Mouse (Mus musculus): ENCODE measurements around the gene Ccnl2.

Gene Ccnl2

DNA sequence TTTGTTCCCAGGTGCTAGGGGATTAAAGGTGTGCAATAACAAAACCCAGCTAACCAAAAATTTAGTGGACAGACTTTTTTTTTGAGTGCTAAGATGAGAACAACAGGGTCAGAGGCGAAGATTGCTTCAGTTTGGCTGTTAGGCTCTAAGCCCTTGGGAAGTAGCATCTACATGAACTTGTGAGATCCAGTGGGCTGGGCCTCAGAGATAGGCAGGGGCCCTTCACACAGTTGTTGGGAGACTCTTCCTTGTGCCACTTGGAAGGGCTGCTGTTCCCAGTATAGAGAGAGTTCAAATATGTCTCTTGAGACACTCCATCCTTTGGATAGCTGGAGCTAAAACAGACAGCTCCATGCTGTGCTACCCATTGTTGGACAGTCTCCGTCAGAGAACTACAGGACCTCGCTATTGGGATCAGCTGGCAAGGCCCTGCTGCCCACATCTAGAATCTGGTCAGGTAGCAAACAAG, 22.2 kb upstream of the Ccnl2 start, which contains the start of gene Ankrd65:
Gene Ankrd65 (plus strand): TSS at position 419 of the 469 bp plus-strand sequence.
- DNase-seq (ENCODE audit: low spot score), result no peak

DNA sequence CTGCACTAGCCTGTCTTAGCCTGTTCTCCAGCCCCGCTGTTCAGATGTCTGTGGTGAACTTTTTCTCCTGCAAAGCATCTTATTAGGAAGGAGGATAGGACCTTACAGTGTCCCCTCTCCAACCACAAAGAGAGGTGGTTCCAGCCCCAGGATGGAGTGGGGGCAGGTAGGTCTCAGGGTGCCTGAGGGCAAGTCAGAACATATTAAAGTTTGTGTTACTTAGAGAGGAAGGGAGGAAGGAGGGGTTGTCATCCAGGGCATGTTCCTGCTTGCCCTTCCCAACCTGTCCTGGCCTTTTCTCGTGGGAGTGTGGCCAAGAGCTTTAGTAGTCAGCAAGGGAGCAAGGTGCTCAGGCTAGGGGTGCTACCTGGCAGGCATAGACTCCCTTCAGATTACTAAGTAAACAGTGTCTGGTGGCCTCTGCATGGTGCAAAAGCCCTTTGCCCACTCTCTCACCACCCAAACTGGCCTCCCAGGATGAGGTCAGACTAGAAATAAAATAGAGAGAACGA, 21.6 kb upstream of the Ccnl2 start:
- no peak for DNase-seq (ENCODE audit: low spot score)

GRCm38 (mm10) chr4:155791240-155791933, 20.9 kb upstream of the Ccnl2 start:
- DNase-seq (ENCODE audit: low spot score), result no peak

DNA sequence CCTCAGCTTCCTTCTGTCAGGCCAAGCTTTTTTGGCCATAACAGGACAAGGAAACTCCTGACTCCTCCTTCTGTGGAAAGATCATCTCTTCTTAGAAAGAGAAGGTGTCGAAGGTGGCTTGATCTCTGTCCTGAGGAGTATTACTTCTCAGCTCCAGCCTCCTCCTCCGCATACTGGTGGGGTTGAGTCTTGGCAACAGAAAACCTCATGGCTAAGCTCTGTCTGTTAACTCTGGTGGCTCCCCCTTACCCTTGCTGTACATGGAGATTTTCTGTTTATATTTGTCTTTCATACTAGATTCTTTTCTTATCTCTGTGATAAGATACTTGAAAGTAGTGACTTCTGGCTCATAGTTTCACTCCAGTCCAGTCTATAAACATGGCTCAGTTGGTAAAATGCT, 18.6 kb upstream of the Ccnl2 start:
- no peak for DNase-seq (ENCODE audit: low spot score)

DNA sequence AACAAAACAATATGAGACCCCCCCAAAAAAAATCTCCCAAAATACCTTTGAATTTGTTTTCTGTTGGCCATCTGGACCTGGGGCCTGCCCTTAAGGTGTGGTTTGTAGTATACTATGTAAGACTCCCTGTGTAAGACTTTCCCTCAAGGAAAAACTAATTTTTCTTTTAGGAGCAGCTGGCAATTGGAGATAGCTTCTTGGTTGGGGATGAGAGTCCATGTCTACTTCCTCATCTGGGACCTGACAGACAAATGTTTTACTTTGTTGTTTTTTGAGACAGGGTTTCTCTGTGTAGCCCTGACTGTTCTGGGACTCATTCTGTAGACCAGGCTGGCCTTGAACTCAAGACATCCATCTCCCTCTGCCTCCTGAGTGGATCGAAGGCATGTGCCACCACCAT, 10.2 kb upstream of the Ccnl2 start:
- DNase-seq (ENCODE audit: low spot score), result no peak

DNA sequence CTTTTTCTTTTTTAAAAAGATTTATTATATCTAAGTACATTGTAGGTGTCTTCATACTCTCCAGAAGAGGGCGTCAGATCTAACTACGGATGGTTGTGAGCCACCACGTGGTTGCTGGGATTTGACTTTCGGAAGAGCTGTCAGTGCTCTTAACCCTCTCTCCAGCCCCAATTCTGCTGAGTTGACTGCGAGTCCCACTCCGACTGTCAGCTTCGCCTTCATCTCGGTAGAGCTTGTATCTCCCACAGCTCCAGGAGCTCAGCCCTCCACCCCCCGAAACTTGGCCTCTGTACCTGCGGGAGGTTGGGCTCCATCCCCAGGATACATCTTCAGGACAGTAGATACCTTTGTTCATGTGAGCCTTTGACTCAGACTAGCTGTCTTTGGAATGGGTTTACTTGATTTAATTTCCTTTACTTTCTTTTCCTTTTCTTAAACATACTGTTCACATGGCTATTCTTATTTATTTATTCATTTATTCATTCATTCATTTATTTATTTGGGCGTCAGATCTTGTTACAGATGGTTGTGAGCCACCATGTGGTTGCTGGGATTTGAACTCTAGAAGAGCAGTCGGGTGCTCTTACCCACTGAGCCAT, 9.4 kb upstream of the Ccnl2 start, which contains the start of gene Mrpl20:
Gene Mrpl20 (plus strand): TSS at position 138 of the 599 bp plus-strand sequence.
- no peak for DNase-seq (ENCODE audit: low spot score)

DNA sequence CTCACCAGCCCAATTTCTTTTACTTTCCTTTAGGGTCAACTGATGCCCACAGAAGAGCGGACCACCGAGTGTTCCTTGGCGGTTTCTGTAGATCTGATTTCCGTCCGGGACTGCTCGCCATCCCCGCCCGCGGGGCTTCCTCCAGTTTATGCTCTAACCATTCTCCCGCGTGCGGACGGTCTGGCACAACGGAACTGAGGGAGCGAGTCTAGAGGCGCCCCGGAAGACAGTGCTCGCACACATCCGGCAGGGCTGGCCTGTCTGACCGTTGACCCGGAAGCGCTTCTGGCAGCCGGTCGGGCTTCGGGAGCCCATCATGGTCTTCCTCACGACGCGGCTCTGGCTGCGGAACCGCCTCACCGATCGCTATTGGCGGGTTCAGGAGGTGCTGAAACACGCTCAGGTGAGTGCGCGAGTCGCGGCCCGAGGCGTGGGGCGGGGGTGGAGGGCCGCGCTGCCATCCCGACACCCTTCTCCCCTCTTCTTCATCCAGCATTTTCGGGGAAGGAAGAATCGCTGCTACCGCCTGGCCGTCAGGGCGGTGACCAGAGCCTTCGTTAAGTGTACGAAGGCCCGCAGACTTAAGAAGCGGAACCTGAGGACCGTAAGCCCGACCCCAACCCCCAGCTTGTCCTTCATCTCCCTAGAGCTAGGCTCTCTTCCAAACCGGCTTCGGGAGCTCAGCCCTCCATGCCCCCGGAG, 8.8 kb upstream of the Ccnl2 start:
- peak; percentile 96 for DNase-seq (ENCODE audit: low spot score)

- no peak for DNase-seq (ENCODE audit: low spot score)
Observed at GRCm38 (mm10) chr4:155807841-155808240, 4.4 kb upstream of the Ccnl2 start.

DNA sequence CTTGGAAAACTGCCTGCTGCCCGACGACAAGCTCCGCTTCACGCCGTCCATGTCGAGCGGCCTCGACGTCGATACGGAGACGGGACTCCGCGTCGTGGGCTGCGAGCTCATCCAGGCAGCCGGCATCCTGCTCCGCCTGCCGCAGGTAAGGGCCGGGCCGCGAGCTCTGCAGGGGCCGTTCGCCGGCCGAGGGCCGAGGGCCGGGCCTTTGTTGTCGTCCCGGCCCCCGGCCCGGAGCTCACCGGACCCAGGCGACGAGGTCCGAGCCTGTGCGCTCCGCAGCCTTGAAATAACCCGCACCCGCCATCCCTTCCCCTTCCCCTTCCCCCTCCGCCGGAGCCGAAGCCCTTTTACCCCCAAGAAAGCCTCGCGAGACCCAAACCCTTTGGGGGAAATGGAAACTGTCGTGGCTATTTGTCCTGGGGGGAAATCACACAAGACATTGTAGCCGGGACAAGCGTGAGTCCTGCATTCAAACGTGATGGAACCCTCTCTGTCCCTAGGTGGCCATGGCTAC, 434 bp downstream of the Ccnl2 start:
- no peak for DNase-seq (ENCODE audit: low spot score)

DNA sequence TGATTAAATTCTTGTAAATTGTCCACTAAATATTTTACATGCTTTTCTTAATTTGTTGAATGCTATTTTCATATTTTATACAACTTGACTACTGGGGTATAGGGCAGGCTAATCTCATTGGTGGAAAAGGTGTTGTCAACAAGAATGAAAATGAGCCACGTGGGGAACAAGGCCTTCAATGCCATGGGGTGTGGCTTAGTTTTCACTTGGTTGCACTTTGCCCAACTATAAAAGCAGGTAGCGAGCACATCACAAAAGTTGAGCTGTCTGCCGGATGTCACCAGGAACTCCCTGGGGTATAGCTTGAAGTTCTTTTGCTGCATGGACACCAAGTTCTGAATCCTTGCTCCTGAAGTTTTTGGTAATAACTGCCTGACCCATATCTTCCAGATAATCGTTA, 5.2 kb downstream of the Ccnl2 start:
- DNase-seq (ENCODE audit: low spot score), result no peak

GRCm38 (mm10) chr4:155821025-155821424, 8.7 kb downstream of the Ccnl2 start:
- DNase-seq (ENCODE audit: low spot score), result no peak

DNA sequence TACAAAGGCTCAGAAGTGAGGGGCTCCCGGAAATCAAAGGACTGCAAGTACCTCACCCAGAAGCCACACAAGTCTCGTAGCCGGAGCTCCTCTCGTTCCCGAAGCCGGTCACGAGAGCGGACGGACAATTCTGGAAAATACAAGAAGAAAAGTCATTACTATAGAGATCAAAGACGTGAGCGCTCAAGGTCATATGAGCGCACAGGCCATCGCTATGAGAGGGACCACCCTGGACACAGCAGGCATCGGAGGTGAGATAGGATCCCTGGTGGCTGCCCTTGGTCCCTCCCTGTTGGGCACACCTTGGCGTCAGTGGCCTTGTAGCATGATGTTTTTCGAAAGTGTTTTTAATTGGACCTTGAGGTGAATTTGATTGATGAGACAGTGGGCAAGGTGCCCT, 11.2 kb downstream of the Ccnl2 start:
- no peak for DNase-seq (ENCODE audit: low spot score)

GRCm38 (mm10) chr4:155829866-155830265, 17.6 kb downstream of the Ccnl2 start:
- no peak for DNase-seq (ENCODE audit: low spot score)

GRCm38 (mm10) chr4:155830596-155830995, 18.3 kb downstream of the Ccnl2 start:
- no peak for DNase-seq (ENCODE audit: low spot score)

DNA sequence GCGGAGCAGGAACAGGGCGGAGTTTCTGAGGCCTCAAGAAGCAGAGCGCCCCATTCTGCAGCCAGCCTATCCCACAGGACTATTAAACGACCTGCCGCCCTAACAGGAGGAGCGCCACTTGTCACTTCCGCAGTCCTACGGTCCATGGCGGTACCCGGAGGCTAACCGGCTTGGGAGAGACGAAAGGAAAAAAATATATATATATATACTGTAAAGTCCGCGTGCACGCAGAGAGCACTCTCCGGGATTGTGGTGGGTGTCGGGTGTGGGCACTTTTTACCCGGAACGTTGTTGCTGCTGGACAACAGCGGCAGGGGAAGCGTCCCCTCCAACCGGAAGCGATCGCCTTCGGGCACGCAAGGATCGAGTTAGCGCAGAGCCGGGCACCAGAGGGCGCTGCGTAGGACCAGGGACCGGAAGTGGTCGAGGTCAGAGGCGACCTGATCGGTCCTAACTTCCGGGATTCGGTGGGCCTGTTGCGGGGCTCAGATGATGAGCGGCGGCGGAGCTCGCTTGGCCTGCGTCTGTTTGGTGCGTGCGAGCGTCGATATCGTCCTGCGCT, 19.0 kb downstream of the Ccnl2 start, which contains the start of gene Aurkaip1:
Gene Aurkaip1 (plus strand): TSS at position 68 of the 562 bp plus-strand sequence.
- peak; percentile 94 for DNase-seq (ENCODE audit: low spot score)

GRCm38 (mm10) chr4:155831831-155832230, 19.5 kb downstream of the Ccnl2 start:
- DNase-seq (ENCODE audit: low spot score), result no peak

DNA sequence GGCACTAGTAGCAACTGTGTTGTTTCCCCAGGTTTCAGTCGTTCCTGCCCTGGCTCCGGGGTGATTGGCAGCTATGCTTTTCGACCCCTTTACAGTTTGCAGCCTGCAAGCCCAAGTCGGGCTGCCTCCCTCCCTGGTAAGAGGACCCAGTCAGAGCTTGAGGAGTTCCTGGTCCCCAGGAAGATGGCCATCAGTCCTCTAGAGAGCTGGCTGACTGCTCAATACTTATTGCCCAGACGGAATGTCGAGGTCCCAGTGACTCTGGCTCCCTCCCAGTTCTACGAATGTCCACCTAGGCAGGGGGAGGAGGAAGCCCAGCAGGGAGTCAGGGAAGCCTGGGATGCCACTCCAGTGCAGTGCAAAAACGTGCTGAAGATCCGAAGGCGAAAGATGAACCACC, 20.0 kb downstream of the Ccnl2 start:
- DNase-seq (ENCODE audit: low spot score), result no peak

DNA sequence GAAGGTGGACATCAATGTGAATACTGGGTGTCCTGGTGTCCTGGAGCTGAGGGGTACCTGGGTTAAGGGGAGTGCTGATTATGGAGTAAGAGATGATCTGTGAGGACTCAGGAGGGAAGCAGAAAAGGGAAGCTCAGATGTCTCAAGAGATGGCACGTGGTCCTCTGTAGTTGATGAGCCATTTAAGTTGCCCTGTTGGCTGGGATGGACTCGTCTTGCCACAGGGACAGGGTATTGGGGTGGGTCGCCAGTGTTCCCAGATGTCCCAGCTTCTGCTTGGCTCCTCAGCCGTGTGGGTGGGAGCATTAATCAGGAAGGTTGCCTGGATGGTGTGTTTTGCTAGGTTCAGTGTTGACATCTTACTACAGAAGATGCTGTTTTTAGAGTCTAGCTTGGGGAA, 20.9 kb downstream of the Ccnl2 start:
- DNase-seq (ENCODE audit: low spot score), result no peak

DNA sequence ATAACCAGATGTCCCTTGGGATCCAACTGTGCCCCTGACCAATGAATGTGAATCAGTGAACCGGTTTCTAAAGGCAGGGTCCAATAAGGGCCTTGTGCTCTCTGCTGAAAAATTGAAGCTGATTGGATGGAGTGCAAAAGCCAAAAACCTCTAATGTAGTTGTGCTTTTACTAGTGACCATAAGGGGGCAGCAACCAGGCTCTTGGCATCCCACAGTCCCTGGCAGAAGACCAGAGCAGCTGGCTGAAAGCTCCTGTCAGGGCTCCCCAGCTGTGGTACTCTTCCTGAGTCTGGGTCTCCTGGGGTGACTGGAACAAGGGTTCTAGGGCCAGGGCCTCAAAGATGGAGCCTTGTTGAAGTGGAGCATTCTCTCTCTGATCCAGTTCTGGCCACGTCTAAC, 21.5 kb downstream of the Ccnl2 start:
- DNase-seq (ENCODE audit: low spot score), result peak; percentile 71

GRCm38 (mm10) chr4:155837404-155838010, 25.2 kb downstream of the Ccnl2 start:
- DNase-seq (ENCODE audit: low spot score), result no peak
